Mouse (Mus musculus) intestine, postnatal 0 days (tissue): ENCODE results near the gene Ap2a1. TPM values are rescaled to one million over a fixed set of nuclear protein-coding genes. Genes with fewer than 3 reads are reported as not detected.

Source experiments
- ATAC-seq: fragments of 200-750 bp; cut with Nextera tagmentation; 2 replicates; pipeline ENCODE4 v1.8.0; 2017; ENCODE audit warnings: mild to moderate bottlenecking, moderate TSS enrichment, moderate library complexity
- H3K27ac ChIP-seq: fragments of 300-500 bp; sonication (generic); 2 replicates; pipeline ENCODE4 v1.5.1; 2014; ENCODE audit warnings: mild to moderate bottlenecking, low read depth, low read length, moderate library complexity
- H3K27me3 ChIP-seq: fragments of 300-500 bp; sonication (generic); replicated peaks from 2 replicates; pipeline ENCODE4 v1.6.1; 2014; ENCODE audit warnings: low read length, mixed read lengths; ENCODE audit not compliant: control insufficient read depth, insufficient read depth
- H3K36me3 ChIP-seq: fragments of 300-500 bp; sonication (generic); 2 replicates; pipeline ENCODE4 v1.6.1; 2014; ENCODE audit warnings: mild to moderate bottlenecking, moderate library complexity; ENCODE audit not compliant: control insufficient read depth, insufficient read depth
- H3K4me1 ChIP-seq: fragments of 300-500 bp; sonication (generic); replicated peaks from 2 replicates; pipeline ENCODE4 v1.6.1; 2014; ENCODE audit warnings: antibody characterized with exemption, low read length, mixed read lengths; ENCODE audit not compliant: control insufficient read depth, insufficient read depth
- H3K4me2 ChIP-seq: fragments of 300-500 bp; sonication (generic); replicated peaks from 2 replicates; pipeline ENCODE4 v1.6.1; 2014; ENCODE audit warnings: low read depth, mild to moderate bottlenecking, moderate library complexity
- H3K4me3 ChIP-seq: fragments of 300-500 bp; sonication (generic); 2 replicates; pipeline ENCODE4 v1.5.1; 2014; ENCODE audit warnings: low read depth, low read length
- H3K9ac ChIP-seq: fragments of 300-500 bp; sonication (generic); 2 replicates; pipeline ENCODE4 v1.6.1; 2014; ENCODE audit warnings: mild to moderate bottlenecking, low read depth, low read length
- H3K9me3 ChIP-seq: fragments of 300-500 bp; sonication (generic); 2 replicates; pipeline ENCODE4 v1.6.1; 2016; ENCODE audit warnings: mixed run types; ENCODE audit not compliant: control insufficient read depth
- CTCF ChIP-seq: sonication (generic); IDR thresholded peaks from 2 replicates; pipeline ENCODE4 v1.5.1; 2016; ENCODE audit warnings: low read depth, mild to moderate bottlenecking, control low read depth, antibody characterized with exemption, moderate library complexity
- WGBS: fragments of 180-500 bp; shearing (Covaris S2); extraction: QIAGEN DNeasy Blood & Tissue Kit; methylation state at CpG from one replicate; pipeline ENCODE4 v1.1.7; 2014; 5-methylcytosine and 5-hydroxymethylcytosine counted together
- polyA plus RNA-seq: library from polyadenylated mRNA; unstranded; fragments of >200 nt; fragmentation: Nextera tagmentation; extraction: Ambion mirVana; gene quantifications from 2 replicates; pipeline ENCODE4 v1.2.1, GENCODE M21; 2015

Ap2a1 gene
- polyA plus RNA-seq, 1 experiment from 2014 or later, result 44.1 TPM

- Histone ChIP-seq H3K27ac (no peak overlapping the region), H3K27me3 (no peaks in the 10 kb centered on the region), H3K36me3 (peaks cover 5% of the 10 kb centered on the region; the same call in 1 of the 2 replicates), H3K4me2 (peak overlapping the region; percentile 96), H3K4me3 (no peak overlapping the region), H3K9ac (no peak overlapping the region), H3K4me1 (peaks cover 4% of the 10 kb centered on the region; the same call in 1 of the 2 replicates), H3K9me3 (no peaks in the 10 kb centered on the region)
- WGBS, result 56% methylated on average over 7 of the region's 7 CpGs
- TF ChIP-seq CTCF, result no peak
- ATAC-seq, result no peak
Observed at GRCm38 (mm10) chr7:44971142-44971541, 41.8 kb upstream of the Ap2a1 start.

- H3K36me3 ChIP-seq, result peaks cover under 1% of the 10 kb centered on the region; the same call in 1 of the 2 replicates
- TF ChIP-seq CTCF, result no peak
Observed at GRCm38 (mm10) chr7:44970231-44970691, 41.0 kb upstream of the Ap2a1 start.

GRCm38 (mm10) chr7:44966638-44967037 lies 37.3 kb upstream of the Ap2a1 start:
- Histone ChIP-seq H3K27me3 (no peaks in the 10 kb centered on the region), H3K9me3 (no peaks in the 10 kb centered on the region), H3K4me2 (no peak overlapping the region), H3K4me3 (no peak overlapping the region), H3K27ac (no peak overlapping the region), H3K9ac (no peak overlapping the region), H3K36me3 (peaks cover 7% of the 10 kb centered on the region; the same call in 1 of the 2 replicates), H3K4me1 (peaks cover 4% of the 10 kb centered on the region; the same call in 1 of the 2 replicates)
- ATAC-seq, result no peak
- peak; percentile 40 for TF ChIP-seq CTCF
- WGBS, result 63% methylated on average over 15 of the region's 15 CpGs

More at GRCm38 (mm10) chr7:44970231-44970691, 41.0 kb upstream of the Ap2a1 start:
- Histone ChIP-seq H3K27me3 (no peaks in the 10 kb centered on the region), H3K4me1 (peaks cover 4% of the 10 kb centered on the region; the same call in 1 of the 2 replicates), H3K9ac (peak overlapping the region; percentile 37; the same call in 1 of the 2 replicates), H3K9me3 (no peaks in the 10 kb centered on the region), H3K4me3 (peak overlapping the region; percentile 48), H3K27ac (peak overlapping the region; percentile 11; the same call in 1 of the 2 replicates), H3K4me2 (peak overlapping the region; percentile 96)
- WGBS, result under 1% methylated on average over 36 of the region's 36 CpGs
- peak; percentile 91 for ATAC-seq

- peak; percentile 48 for TF ChIP-seq CTCF
- H3K4me1 ChIP-seq, result peaks cover 3% of the 10 kb centered on the region; the same call in 1 of the 2 replicates
- H3K4me2 ChIP-seq, result no peak overlapping the region
- no peaks in the 10 kb centered on the region for H3K27me3 ChIP-seq
- 70% methylated on average over 7 of the region's 7 CpGs for WGBS
- no peaks in the 10 kb centered on the region for H3K9me3 ChIP-seq
- H3K4me3 ChIP-seq, result no peak overlapping the region
- peaks cover 7% of the 10 kb centered on the region; the same call in 1 of the 2 replicates for H3K36me3 ChIP-seq
- ATAC-seq, result no peak
- no peak overlapping the region for H3K27ac ChIP-seq
- H3K9ac ChIP-seq, result no peak overlapping the region
Observed at GRCm38 (mm10) chr7:44965975-44966374, 36.7 kb upstream of the Ap2a1 start.

GRCm38 (mm10) chr7:44964990-44965389 lies 35.7 kb upstream of the Ap2a1 start:
- H3K27me3 ChIP-seq, result no peaks in the 10 kb centered on the region
- H3K36me3 ChIP-seq, result peaks cover 7% of the 10 kb centered on the region; the same call in 1 of the 2 replicates
- H3K9ac ChIP-seq, result no peak overlapping the region
- no peaks in the 10 kb centered on the region for H3K9me3 ChIP-seq
- no peak for ATAC-seq
- no peak overlapping the region for H3K4me3 ChIP-seq
- no peak overlapping the region for H3K27ac ChIP-seq
- 93% methylated on average over 13 of the region's 13 CpGs for WGBS
- no peaks in the 10 kb centered on the region for H3K4me1 ChIP-seq
- no peak for TF ChIP-seq CTCF
- H3K4me2 ChIP-seq, result no peak overlapping the region

- Histone ChIP-seq H3K36me3 (peaks cover 7% of the 10 kb centered on the region; the same call in 1 of the 2 replicates), H3K4me3 (no peak overlapping the region), H3K27ac (no peak overlapping the region), H3K4me2 (no peak overlapping the region), H3K9me3 (no peaks in the 10 kb centered on the region), H3K9ac (no peak overlapping the region), H3K27me3 (no peaks in the 10 kb centered on the region), H3K4me1 (no peaks in the 10 kb centered on the region)
- no peak for TF ChIP-seq CTCF
- no peak for ATAC-seq
- 88% methylated on average over 5 of the region's 5 CpGs for WGBS
Observed at GRCm38 (mm10) chr7:44962831-44963230, 33.5 kb upstream of the Ap2a1 start.

GRCm38 (mm10) chr7:44962337-44962736 lies 33.0 kb upstream of the Ap2a1 start:
- Histone ChIP-seq H3K27ac (no peak overlapping the region), H3K9ac (no peak overlapping the region), H3K4me2 (no peak overlapping the region), H3K9me3 (no peaks in the 10 kb centered on the region), H3K4me3 (no peak overlapping the region), H3K36me3 (peaks cover 7% of the 10 kb centered on the region; the same call in 1 of the 2 replicates), H3K4me1 (no peaks in the 10 kb centered on the region), H3K27me3 (no peaks in the 10 kb centered on the region)
- WGBS, result 50% methylated on average over 8 of the region's 8 CpGs
- no peak for ATAC-seq
- no peak for TF ChIP-seq CTCF
